Mouse (Mus musculus) limb, embryonic 12.5 days (tissue): ENCODE measurements around the gene Bri3bp. TPM values are rescaled to one million over a fixed set of nuclear protein-coding genes. Genes with fewer than 3 reads are reported as not detected.

Experiments
- ATAC-seq: fragments of 200-750 bp; cut with Nextera tagmentation; 2 replicates; pipeline ENCODE4 v1.8.0; 2017; ENCODE audit warnings: low read depth, moderate TSS enrichment; ENCODE audit not compliant: insufficient number of reproducible peaks, insufficient read depth, low FRiP score, low TSS enrichment
- H3K27ac ChIP-seq: fragments of 300-500 bp; sonication (generic); 2 replicates; pipeline ENCODE4 v1.5.1; 2016; ENCODE audit warnings: mild to moderate bottlenecking, moderate library complexity
- H3K27me3 ChIP-seq: fragments of 300-500 bp; sonication (generic); 2 replicates; pipeline ENCODE4 v1.6.1; 2016; ENCODE audit warnings: mild to moderate bottlenecking, moderate library complexity
- H3K36me3 ChIP-seq: fragments of 300-500 bp; sonication (generic); 2 replicates; pipeline ENCODE4 v1.6.1; 2016; ENCODE audit warnings: mild to moderate bottlenecking, moderate library complexity
- H3K4me1 ChIP-seq: fragments of 300-500 bp; sonication (generic); replicated peaks from 2 replicates; pipeline ENCODE4 v1.6.1; 2016
- H3K4me2 ChIP-seq: fragments of 300-500 bp; sonication (generic); 2 replicates; pipeline ENCODE4 v1.6.1; 2016; ENCODE audit warnings: mild to moderate bottlenecking, moderate library complexity
- H3K4me3 ChIP-seq: fragments of 300-500 bp; sonication (generic); replicated peaks from 2 replicates; pipeline ENCODE4 v1.5.1; 2016; ENCODE audit warnings: mild to moderate bottlenecking
- H3K9ac ChIP-seq: fragments of 300-500 bp; sonication (generic); replicated peaks from 2 replicates; pipeline ENCODE4 v1.6.1; 2016; ENCODE audit warnings: mild to moderate bottlenecking, moderate library complexity
- H3K9me3 ChIP-seq: fragments of 300-500 bp; sonication (generic); 2 replicates; pipeline ENCODE4 v1.6.1; 2016; ENCODE audit warnings: mild to moderate bottlenecking, moderate library complexity
- WGBS: fragments of 180-500 bp; shearing (Covaris S2); methylation state at CpG from one replicate; pipeline ENCODE4 v1.1.7; 2016; 5-methylcytosine and 5-hydroxymethylcytosine counted together
- polyA plus RNA-seq: library from polyadenylated mRNA; unstranded; fragments of >200 nt; fragmentation: Nextera tagmentation; extraction: Ambion mirVana; gene quantifications from 2 replicates; pipeline ENCODE4 v1.2.1, GENCODE M21; 2016

The Bri3bp gene
- polyA plus RNA-seq, 1 experiment from 2014 or later = 40.7 TPM

DNA sequence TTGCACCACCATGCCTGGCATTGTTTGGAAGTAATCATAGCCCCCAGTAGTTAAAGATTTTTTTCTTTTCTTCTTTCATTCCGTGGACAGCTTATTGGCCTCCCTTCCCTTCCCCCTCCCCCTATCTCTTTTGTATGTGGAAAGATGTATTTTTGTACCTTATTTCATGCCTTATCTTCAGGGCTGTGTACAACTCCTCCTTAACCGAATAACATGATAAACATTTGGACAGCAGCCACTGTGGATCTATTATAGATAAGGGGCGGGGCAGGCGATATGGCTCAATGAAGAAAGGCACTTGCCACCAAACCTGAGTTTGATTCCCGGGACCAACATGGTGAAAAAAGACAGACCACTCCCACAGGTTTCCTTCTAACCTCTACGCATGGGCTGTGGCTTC, 16.2 kb downstream of the Bri3bp start:
- Histone ChIP-seq H3K9ac (no peak overlapping the region), H3K27me3 (no peaks in the 10 kb centered on the region), H3K9me3 (no peaks in the 10 kb centered on the region), H3K36me3 (peaks cover 43% of the 10 kb centered on the region), H3K4me1 (no peaks in the 10 kb centered on the region), H3K27ac (no peak overlapping the region), H3K4me2 (no peak overlapping the region), H3K4me3 (no peak overlapping the region)
- WGBS = 92% methylated on average over 6 of the region's 6 CpGs
- ATAC-seq = no peak

DNA sequence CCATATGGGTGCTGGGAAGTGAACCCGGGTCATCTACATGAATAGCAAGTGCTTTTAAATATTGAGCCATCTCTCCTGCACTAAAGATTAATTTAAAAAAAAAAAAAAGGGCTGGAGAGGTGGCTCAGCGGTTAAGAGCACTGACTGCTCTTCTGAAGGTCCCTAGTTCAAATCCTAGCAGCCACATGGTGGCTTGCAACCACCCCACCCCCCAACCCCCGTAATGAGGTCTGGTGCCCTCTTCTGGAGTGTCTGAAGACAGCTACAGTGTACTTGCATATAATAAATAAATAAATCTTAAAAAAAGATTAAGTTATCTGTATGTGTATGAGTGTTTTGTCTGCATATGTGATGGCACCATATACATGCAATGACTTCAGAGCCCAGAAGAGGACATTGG, 19.2 kb downstream of the Bri3bp start:
- ATAC-seq = no peak

DNA sequence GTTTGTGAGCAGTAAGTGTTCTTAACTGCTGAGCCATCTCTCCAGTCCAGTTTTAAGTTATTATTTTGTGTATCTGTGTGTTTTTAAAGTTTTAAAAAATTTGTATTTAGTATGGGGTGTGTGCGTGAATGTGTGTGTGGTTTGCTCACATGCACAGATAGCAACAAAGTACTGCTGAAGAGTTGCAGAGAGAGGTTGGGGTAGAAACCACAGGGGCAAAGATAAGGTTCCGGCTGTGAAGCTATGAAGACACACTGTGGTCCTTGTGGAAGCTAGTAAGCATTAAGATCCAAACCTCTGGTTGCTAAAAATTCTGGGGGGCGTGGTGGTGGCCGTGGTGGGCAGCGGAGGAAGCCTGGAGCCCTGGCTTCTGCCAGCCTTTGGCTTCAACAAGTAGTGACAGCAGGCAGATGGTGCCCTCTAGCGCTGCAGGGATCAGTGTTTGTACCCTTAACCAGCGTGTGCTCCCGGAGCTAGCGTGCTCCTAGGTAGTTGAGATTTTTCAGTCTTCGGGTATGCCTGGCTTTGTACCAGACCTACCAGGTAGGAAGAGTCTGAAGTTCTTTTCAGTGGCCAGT, 20.6 kb downstream of the Bri3bp start:
- Histone ChIP-seq H3K4me1 (no peaks in the 10 kb centered on the region; the same call in 1 of the 2 replicates), H3K9me3 (no peaks in the 10 kb centered on the region), H3K27me3 (no peaks in the 10 kb centered on the region), H3K4me2 (no peak overlapping the region), H3K36me3 (peaks cover 7% of the 10 kb centered on the region; the same call in 1 of the 2 replicates), H3K9ac (no peak overlapping the region), H3K27ac (no peak overlapping the region), H3K4me3 (no peak overlapping the region)
- no peak for ATAC-seq
- 55% methylated on average over 10 of the region's 10 CpGs for WGBS

More for the DNA sequence above, 19.2 kb downstream of the Bri3bp start:
- Histone ChIP-seq H3K4me1 (no peaks in the 10 kb centered on the region; the same call in 1 of the 2 replicates), H3K9me3 (no peaks in the 10 kb centered on the region), H3K36me3 (peaks cover 15% of the 10 kb centered on the region), H3K9ac (no peak overlapping the region), H3K4me3 (no peak overlapping the region), H3K27ac (no peak overlapping the region), H3K4me2 (no peak overlapping the region), H3K27me3 (no peaks in the 10 kb centered on the region)
- 94% methylated on average over 3 of the region's 3 CpGs for WGBS

DNA sequence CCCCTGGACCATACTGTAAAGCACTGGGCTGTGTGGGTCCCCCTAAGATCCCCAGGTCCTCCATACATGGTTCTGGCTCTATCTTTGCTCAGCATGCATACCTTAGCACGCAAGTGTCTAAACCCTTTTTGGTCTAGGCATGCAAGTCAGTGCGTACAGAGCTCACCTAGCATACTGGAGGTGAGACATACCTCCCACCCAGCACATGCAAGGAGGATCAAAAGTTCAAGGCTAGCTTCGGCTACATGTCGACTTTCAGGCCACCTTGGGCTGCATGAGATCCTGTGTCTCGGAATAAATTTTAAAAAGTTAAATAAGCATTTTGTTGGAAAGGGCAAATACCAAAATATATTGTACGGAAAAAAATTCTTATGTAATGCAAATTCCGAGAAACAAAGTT, 23.8 kb downstream of the Bri3bp start:
- peak overlapping the region; percentile 36; the same call in 1 of the 2 replicates for H3K4me3 ChIP-seq
- peak overlapping the region; percentile 19; the same call in 1 of the 2 replicates for H3K27ac ChIP-seq
- H3K4me1 ChIP-seq = no peaks in the 10 kb centered on the region; the same call in 1 of the 2 replicates
- H3K4me2 ChIP-seq = peak overlapping the region; percentile 58
- no peaks in the 10 kb centered on the region for H3K27me3 ChIP-seq
- WGBS = 44% methylated on average over 7 of the region's 7 CpGs
- ATAC-seq = peak; percentile 40
- no peak overlapping the region for H3K9ac ChIP-seq
- no peaks in the 10 kb centered on the region for H3K9me3 ChIP-seq
- H3K36me3 ChIP-seq = no peaks in the 10 kb centered on the region

DNA sequence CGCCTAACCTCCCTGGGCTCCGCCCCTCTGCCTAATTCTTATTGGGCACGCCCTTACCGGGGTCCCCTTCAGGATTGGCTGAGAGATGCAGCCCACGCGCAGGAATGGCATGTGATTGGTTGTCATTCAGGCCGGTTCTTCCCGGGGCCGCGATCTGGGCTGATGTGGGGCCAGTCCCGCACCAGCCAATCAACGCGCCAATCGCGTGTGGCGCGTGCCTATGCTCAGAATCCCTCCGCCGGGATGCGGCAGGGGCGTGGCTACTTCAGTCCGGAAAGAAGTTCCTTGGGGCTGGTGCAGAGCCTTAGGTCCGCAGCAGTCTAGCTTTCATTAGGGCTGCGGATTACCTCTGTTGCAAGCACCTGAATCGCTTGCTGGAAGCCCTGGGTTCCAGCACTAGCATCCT, 24.3 kb downstream of the Bri3bp start:
- peak; percentile 98 for ATAC-seq
- H3K4me3 ChIP-seq = peak overlapping the region; percentile 36
- H3K9me3 ChIP-seq = no peaks in the 10 kb centered on the region
- 0 out of 2 replicates have a peak overlapping the region, but pooled peaks have one; percentile 64 for H3K27ac ChIP-seq
- no peak overlapping the region; the same call in 1 of the 2 replicates for H3K9ac ChIP-seq
- H3K36me3 ChIP-seq = no peaks in the 10 kb centered on the region
- no peaks in the 10 kb centered on the region for H3K27me3 ChIP-seq
- H3K4me1 ChIP-seq = no peaks in the 10 kb centered on the region; the same call in 1 of the 2 replicates
- WGBS = under 1% methylated on average over 25 of the region's 25 CpGs
- peak overlapping the region; percentile 58 for H3K4me2 ChIP-seq

DNA sequence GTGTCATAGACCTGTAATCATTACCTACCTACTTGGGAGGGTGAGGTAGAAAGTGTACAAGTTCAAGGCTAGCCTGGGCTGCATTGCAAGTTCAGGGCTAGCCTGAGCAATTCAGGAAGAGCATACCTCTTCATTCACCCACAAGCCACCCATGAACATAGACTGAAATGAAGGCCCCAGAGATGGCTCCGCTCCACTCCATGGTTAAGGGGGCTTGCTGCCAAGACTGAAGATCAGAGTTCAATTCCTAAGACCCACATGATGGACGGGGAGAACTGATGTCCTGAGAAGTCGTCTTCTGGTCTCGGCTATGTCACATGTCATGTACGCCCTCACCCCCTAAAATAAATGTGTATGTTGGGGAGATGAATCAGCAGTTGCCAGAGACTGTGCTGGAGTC, 25.1 kb downstream of the Bri3bp start:
- H3K36me3 ChIP-seq = no peaks in the 10 kb centered on the region
- H3K4me3 ChIP-seq = 0 out of 2 replicates have a peak overlapping the region, but pooled peaks have one; percentile 36
- peak overlapping the region; percentile 58 for H3K4me2 ChIP-seq

DNA sequence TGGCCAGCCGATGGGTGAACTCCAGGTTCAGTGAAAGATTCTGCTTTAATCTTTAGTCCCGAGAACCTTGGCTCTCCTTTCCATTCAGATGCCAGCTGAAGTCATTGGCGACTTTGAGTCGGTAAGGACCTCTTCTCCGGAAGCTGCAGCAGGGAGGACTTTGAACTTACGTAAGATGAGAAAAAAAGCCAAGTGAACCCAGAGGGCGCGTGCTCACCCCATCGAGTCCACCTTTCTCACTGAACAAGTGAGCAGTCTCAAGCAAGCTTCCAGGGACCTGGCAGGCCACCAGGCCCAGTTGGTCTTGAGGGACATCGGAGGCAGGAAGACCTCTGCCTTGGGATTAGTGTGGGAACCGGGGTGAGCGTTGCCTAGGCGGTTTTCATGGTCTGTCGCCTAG, 25.9 kb downstream of the Bri3bp start:
- WGBS = 91% methylated on average over 14 of the region's 14 CpGs
- no peaks in the 10 kb centered on the region; the same call in 1 of the 2 replicates for H3K4me1 ChIP-seq
- H3K27ac ChIP-seq = no peak overlapping the region
- no peak overlapping the region for H3K4me3 ChIP-seq
- ATAC-seq = no peak
- no peak overlapping the region for H3K9ac ChIP-seq
- no peaks in the 10 kb centered on the region for H3K9me3 ChIP-seq
- no peak overlapping the region for H3K4me2 ChIP-seq
- no peaks in the 10 kb centered on the region for H3K27me3 ChIP-seq
- no peaks in the 10 kb centered on the region for H3K36me3 ChIP-seq

More for the DNA sequence above, 25.1 kb downstream of the Bri3bp start:
- H3K27me3 ChIP-seq = no peaks in the 10 kb centered on the region
- H3K9me3 ChIP-seq = no peaks in the 10 kb centered on the region
- no peak for ATAC-seq
- H3K9ac ChIP-seq = no peak overlapping the region
- 92% methylated on average over 5 of the region's 5 CpGs for WGBS
- no peaks in the 10 kb centered on the region; the same call in 1 of the 2 replicates for H3K4me1 ChIP-seq
- H3K27ac ChIP-seq = no peak overlapping the region

DNA sequence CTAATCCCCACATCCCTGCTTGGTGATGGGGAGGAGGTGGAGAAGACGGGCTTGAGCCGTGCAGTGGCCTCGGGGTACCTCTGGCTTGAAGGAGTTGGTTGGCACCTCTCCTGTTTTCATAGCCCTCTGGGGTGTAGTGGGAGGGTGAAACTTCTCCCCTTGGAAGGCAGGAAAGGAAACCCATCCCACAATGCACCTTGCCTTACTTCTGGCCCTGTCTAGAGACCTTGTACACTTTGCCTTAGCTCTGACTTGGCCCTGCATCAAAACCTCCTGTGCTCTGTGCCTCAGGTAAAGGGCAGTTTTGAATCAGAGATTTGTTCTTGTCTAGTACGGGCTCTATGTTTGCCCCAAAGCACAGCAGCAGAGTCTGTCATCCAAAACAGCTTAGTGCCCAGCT, 29.3 kb downstream of the Bri3bp start:
- H3K4me3 ChIP-seq = no peak overlapping the region
- no peak overlapping the region for H3K9ac ChIP-seq
- ATAC-seq = no peak

DNA sequence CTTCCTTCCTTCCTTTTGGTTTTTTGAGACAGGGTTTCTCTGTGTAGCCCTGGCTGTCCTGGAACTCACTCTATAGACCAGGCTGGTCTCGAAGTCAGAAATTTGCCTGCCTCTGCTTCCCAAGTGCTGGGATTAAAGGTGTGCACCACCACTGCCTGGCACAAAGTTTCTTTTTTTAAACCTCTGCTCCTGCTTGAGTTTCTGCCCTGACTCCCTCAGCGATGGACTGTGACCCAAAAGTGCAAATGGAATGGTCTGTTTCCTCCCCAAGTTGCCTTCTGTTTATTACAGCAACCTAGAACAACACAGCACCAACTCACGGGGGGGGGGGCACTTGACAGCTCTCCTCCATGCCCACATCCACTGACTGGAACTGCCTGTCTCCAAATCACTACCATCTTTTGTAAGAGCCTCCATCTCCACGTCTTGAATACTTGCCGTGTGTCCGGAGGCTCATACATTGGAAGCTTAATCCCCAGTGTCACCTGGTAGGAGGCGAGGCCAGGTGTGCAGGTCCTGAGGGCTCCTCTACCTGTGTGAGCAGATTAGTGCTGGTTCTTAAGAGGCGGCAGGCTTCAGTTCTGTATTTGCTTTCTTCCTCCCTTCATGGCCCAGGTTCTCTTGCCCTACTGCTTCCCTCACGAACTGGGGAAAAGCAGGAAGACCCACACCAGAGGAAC, 31.6 kb downstream of the Bri3bp start:
- Histone ChIP-seq H3K36me3 (no peaks in the 10 kb centered on the region), H3K4me2 (no peak overlapping the region), H3K9me3 (no peaks in the 10 kb centered on the region), H3K27ac (no peak overlapping the region), H3K4me3 (no peak overlapping the region), H3K9ac (no peak overlapping the region), H3K4me1 (peaks cover 19% of the 10 kb centered on the region), H3K27me3 (no peaks in the 10 kb centered on the region)
- WGBS = 75% methylated on average over 9 of the region's 9 CpGs
- ATAC-seq = no peak

More for the DNA sequence above, 29.3 kb downstream of the Bri3bp start:
- Histone ChIP-seq H3K9me3 (no peaks in the 10 kb centered on the region), H3K27ac (no peak overlapping the region), H3K4me2 (no peak overlapping the region), H3K36me3 (no peaks in the 10 kb centered on the region), H3K4me1 (no peaks in the 10 kb centered on the region), H3K27me3 (no peaks in the 10 kb centered on the region)
- 91% methylated on average over 4 of the region's 4 CpGs for WGBS

DNA sequence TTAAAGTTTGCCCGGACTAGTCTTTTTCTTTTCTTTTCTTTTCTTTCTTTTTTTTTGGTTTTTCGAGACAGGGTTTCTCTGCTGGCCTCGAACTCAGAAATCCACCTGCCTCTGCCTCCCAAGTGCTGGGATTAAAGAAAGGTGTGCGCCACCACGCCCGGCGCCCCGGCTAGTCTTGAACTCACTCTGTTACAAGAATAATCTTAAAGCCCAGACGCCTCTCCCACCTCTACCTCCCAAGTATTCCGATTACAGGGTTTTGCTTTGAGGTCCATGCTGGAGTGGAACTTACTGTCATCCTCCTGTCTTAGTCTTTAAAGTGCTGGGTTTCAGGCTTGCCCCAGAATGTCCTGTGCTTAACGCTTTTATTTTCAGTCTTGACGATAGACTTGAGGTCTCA, 33.7 kb downstream of the Bri3bp start:
- H3K27me3 ChIP-seq = no peaks in the 10 kb centered on the region
- ATAC-seq = no peak
- H3K27ac ChIP-seq = no peak overlapping the region
- peak overlapping the region; percentile 90 for H3K4me2 ChIP-seq
- peak overlapping the region; percentile 79 for H3K9ac ChIP-seq
- no peaks in the 10 kb centered on the region for H3K9me3 ChIP-seq
- H3K4me3 ChIP-seq = peak overlapping the region; percentile 82
- H3K4me1 ChIP-seq = peaks cover 21% of the 10 kb centered on the region
- WGBS = 57% methylated on average over 12 of the region's 12 CpGs
- H3K36me3 ChIP-seq = peaks cover 6% of the 10 kb centered on the region; the same call in 1 of the 2 replicates

DNA sequence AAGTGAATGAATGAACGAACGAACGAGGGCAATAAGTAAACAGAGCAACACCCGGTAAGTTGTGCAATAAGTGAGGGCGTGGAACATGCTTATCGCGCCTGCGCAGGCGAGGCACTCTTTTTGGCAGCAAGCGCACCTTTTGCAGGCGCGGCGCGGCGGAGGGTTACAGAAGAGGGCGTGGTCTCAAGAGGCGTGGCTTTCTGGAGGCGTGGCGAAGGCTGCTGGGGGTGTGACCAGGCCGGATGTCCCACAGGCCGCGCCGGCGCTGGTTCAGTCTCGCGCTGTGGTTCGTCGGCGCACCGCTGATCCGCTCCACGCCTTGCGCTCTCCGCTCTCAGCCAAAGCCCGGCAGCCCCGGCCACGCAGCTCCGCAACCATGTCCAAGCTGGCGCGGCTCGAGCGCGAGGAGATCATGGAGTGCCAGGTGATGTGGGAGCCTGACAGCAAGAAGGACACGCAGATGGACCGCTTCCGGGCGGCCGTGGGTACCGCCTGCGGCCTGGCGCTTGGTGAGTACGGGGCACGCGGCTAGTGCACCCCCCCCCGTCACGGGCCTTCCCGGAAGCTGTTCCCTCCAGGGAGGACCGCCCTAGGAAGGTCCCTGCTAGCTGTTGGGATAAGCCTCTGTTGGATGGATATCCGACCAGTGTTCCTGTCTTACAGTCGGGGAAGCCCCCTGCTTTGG, 34.4 kb downstream of the Bri3bp start, which contains the start of gene Aacs:
TSS of gene Aacs (plus strand) at position 214 of the 685 bp plus-strand sequence.
- Histone ChIP-seq H3K4me3 (peak within 1 kb of the TSS; percentile 82), H3K9me3 (no peaks in the 10 kb centered on the region), H3K4me2 (peak within 1 kb of the TSS; percentile 90), H3K4me1 (peaks cover 21% of the 10 kb centered on the region), H3K36me3 (peaks cover 6% of the 10 kb centered on the region; the same call in 1 of the 2 replicates), H3K27ac (peak within 1 kb of the TSS; percentile 76), H3K9ac (peak within 1 kb of the TSS; percentile 79), H3K27me3 (no peaks in the 10 kb centered on the region)
- peak; percentile 89 for ATAC-seq
- WGBS = under 1% methylated on average over 60 of the region's 60 CpGs
